ENCODE assay signal across 14 mouse cellular contexts in the genomic region with DNA sequence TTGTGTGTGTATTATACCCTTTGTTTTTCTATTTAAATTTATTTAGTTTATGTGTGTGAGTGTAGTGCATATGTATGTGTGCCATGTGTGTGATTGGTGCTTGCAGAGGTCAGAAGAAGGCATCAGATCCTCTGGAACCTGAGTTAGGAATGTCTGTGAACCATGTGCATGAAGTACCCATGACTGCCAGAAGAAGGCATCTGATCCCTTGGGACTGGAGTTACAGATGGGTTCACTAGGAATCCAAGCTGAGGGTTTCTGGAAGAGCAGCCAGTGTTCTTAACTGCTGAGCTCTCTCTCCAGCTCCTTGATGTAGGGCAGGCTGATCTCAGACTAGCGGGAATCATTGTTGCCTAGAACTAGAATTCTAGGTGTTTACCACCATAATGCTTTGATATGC. TPM values are rescaled to one million over a fixed set of nuclear protein-coding genes. Genes with fewer than 3 reads are reported as not detected.
DNase-seq lines count a peak whose midpoint lies in the region; ATAC-seq and TF ChIP-seq lines count a peak whose summit lies in the region.
"Had no signal": no experiment of that assay in that cellular context is flagged by ENCODE, and none has a peak within 500 bp of the region (broad histone marks: within the 10 kb centered on the region; RNA-seq: fewer than 3 reads in every experiment).

No protein-coding gene starts in this region.

- H3K9ac ChIP-seq in liver, postnatal 0 days (replicated peaks), result no peak overlapping the region
- H3K9ac ChIP-seq: embryonic facial prominence, embryonic 13.5 days; forebrain, embryonic 13.5 days had no signal

- CTCF ChIA-PET in Patski (lab: Charles Lee), result interaction anchor here (0.6 to 1.4 kb wide), 7 partner anchors 8 to 1223 kb away, joined by 3 to 8 read pairs (median 3); no protein-coding TSS in a partner anchor

- no peaks in the 10 kb centered on the region for H3K27me3 ChIP-seq in liver, postnatal 0 days (ENCODE audit: insufficient read depth, low read length)
- no peaks in the 10 kb centered on the region for H3K27me3 ChIP-seq in Patski
- H3K27me3 ChIP-seq: embryonic facial prominence, embryonic 13.5 days; forebrain, embryonic 13.5 days; megakaryocyte, embryonic 14.5 days had no signal

- H3K4me1 ChIP-seq in liver, postnatal 0 days (ENCODE audit: insufficient read depth), result peaks cover 18% of the 10 kb centered on the region
- H3K4me1 ChIP-seq: embryonic facial prominence, embryonic 13.5 days had no signal

- no peaks in the 10 kb centered on the region for H3K36me3 ChIP-seq in liver, postnatal 0 days (replicated peaks; ENCODE audit: insufficient read depth, low read length)
- H3K36me3 ChIP-seq: embryonic facial prominence, embryonic 13.5 days had no signal

- DNase-seq in heart, adult 11 months, result peak; percentile 62
- no peak for DNase-seq in heart, adult 9 months (ENCODE audit: low spot score in 2 of 2)
- no peak for DNase-seq in liver, postnatal 0 days
- no peak for DNase-seq in liver
- DNase-seq in Patski (ENCODE audit: low read depth, low spot score), result no peak
- peak; percentile 42 for DNase-seq in mesoderm, embryonic 11.5 days (ENCODE audit: low read depth, low spot score)
- no peak for DNase-seq in right cerebral cortex, adult 18-20 months
- no peak for DNase-seq in left cerebral cortex, postnatal 25 days (ENCODE audit: low spot score in 2 of 2)
- DNase-seq: cerebellum, adult 2 months; heart, postnatal 14 days; left cerebral cortex, postnatal 4 days had no signal

- no peak overlapping the region for H3K4me2 ChIP-seq in liver, postnatal 0 days (ENCODE audit: low read depth, low read length)
- H3K4me2 ChIP-seq: embryonic facial prominence, embryonic 13.5 days; forebrain, embryonic 13.5 days had no signal

- TF ChIP-seq EP300 in liver, postnatal 0 days (IDR thresholded peaks at IDR 0.05; ENCODE audit: low read depth), result no peak

- peak; percentile 34; the same call in 1 of the 2 replicates for TF ChIP-seq CTCF in liver, postnatal 0 days (IDR thresholded peaks at IDR 0.05; ENCODE audit: low read depth)
- peak; percentile 69 for TF ChIP-seq CTCF in Patski (IDR thresholded peaks at IDR 0.05)

- in situ Hi-C loops in Patski (cut with MboI; ENCODE audit: low pct_unique_long_range_greater_than_20kb), result no loop called here

- WGBS in liver, postnatal 0 days (ENCODE audit: insufficient replicate concordance), result 81% methylated on average over 1 of the region's 1 CpGs

- intact Hi-C loops in left cerebral cortex, postnatal 25 days (cut with DNase I), result no loop called here

- no peak overlapping the region for H3K4me3 ChIP-seq in liver, postnatal 0 days (ENCODE audit: low read depth, low read length)
- H3K4me3 ChIP-seq: embryonic facial prominence, embryonic 13.5 days; forebrain, embryonic 13.5 days; megakaryocyte, embryonic 14.5 days had no signal

- no peaks in the 10 kb centered on the region for H3K9me3 ChIP-seq in liver, postnatal 0 days (ENCODE audit: low read length)
- H3K9me3 ChIP-seq: embryonic facial prominence, embryonic 13.5 days; forebrain, embryonic 13.5 days; megakaryocyte, embryonic 14.5 days had no signal

- ATAC-seq in liver, postnatal 0 days, result no peak
- ATAC-seq in Patski, result peak; percentile 53
- ATAC-seq: forebrain, embryonic 13.5 days had no signal

- no peak overlapping the region for H3K27ac ChIP-seq in liver, postnatal 0 days (ENCODE audit: low read depth)
- H3K27ac ChIP-seq: embryonic facial prominence, embryonic 13.5 days; forebrain, embryonic 13.5 days had no signal

- POLR2A ChIA-PET in Patski (lab: Charles Lee), result no interaction called here

RNA-seq across cellular contexts. Expression of a gene that starts 10.5 kb away (rescaled TPM):
- polyA plus RNA-seq in liver, postnatal 0 days (2015; fragmentation: Nextera tagmentation; extraction: Ambion mirVana), result 28.6 and 29.7 TPM in 2 replicates
- 74.8 TPM for polyA plus RNA-seq in Patski (2021)
- total RNA-seq in left cerebral cortex, postnatal 25 days (2021), result 10 to 100 TPM; 68.8 to 70.2 TPM

RNA-seq across cellular contexts. Expression of a gene that starts 10.6 kb away (rescaled TPM):
- 10.4 and 11.6 TPM in 2 replicates for polyA plus RNA-seq in liver, postnatal 0 days (2015; fragmentation: Nextera tagmentation; extraction: Ambion mirVana)
- 62.5 TPM for polyA plus RNA-seq in Patski (2021)
- total RNA-seq in left cerebral cortex, postnatal 25 days (2021), result 10 to 100 TPM; 25.0 to 27.5 TPM

RNA-seq across cellular contexts. Expression of a gene that starts 29.6 kb away (rescaled TPM):
- 0.29 and 0.38 TPM in 2 replicates for polyA plus RNA-seq in liver, postnatal 0 days (2015; fragmentation: Nextera tagmentation; extraction: Ambion mirVana)
- 3.9 TPM for polyA plus RNA-seq in Patski (2021)
- total RNA-seq in left cerebral cortex, postnatal 25 days (2021), result 10 to 100 TPM in 1 of 2 experiments, 1 to 10 TPM in 1; 7.6 to 10.0 TPM

RNA-seq across cellular contexts. Expression of a gene that starts 41.8 kb away (rescaled TPM):
- 4.6 and 5.2 TPM in 2 replicates for polyA plus RNA-seq in liver, postnatal 0 days (2015; fragmentation: Nextera tagmentation; extraction: Ambion mirVana)
- 54.0 TPM for polyA plus RNA-seq in Patski (2021)
- total RNA-seq in left cerebral cortex, postnatal 25 days (2021), result 10 to 100 TPM; 23.4 to 24.5 TPM

Comparison
In these comparisons a context has a peak if more than half of its experiments do, and no peak if none do; other contexts are left out.
1. DNase-seq: peak in heart, adult 11 months (single experiment) and mesoderm, embryonic 11.5 days (single experiment); none in heart, adult 9 months (0 of 2), liver, postnatal 0 days (single experiment), liver (single experiment), Patski (single experiment), right cerebral cortex, adult 18-20 months (single experiment) and left cerebral cortex, postnatal 25 days (0 of 2).